Mouse (Mus musculus): ENCODE results near the gene Ranbp17. TPM values are rescaled to one million over a fixed set of nuclear protein-coding genes. Genes with fewer than 3 reads are reported as not detected.
A peak's percentile ranks its signal among the peaks of the same experiment; 100 is the strongest.

Ranbp17 gene
- total RNA-seq, 2 experiments from 2014 or later = 7.4 to 7.6 TPM

GRCm38 (mm10) chr11:33181804-33182203 lies 331.7 kb downstream of the Ranbp17 start:
- no peak for TF ChIP-seq CTCF (IDR thresholded peaks at IDR 0.05)
- no peak for DNase-seq (ENCODE audit: extremely low spot score in 1 of 2, low spot score in 2 of 2)
- Histone ChIP-seq H3K27ac (no peak overlapping the region), H3K4me3 (no peak overlapping the region)
- intact Hi-C loops (cut with DNase I) = no loop called here

GRCm38 (mm10) chr11:33180701-33181116 lies 332.8 kb downstream of the Ranbp17 start:
- DNase-seq (ENCODE audit: extremely low spot score in 1 of 2, low spot score in 2 of 2) = no peak
- intact Hi-C loops (cut with DNase I) = no loop called here
- no peak overlapping the region for H3K27ac ChIP-seq
- no peak for TF ChIP-seq CTCF (IDR thresholded peaks at IDR 0.05)
- H3K4me3 ChIP-seq = no peak overlapping the region

GRCm38 (mm10) chr11:33179802-33180201 lies 333.7 kb downstream of the Ranbp17 start:
- Histone ChIP-seq H3K27ac (no peak overlapping the region), H3K4me3 (no peak overlapping the region)
- no peak for TF ChIP-seq CTCF (IDR thresholded peaks at IDR 0.05)
- intact Hi-C loops (cut with DNase I) = loop anchor here (5.0 to 10.0 kb wide), 3 partner anchors 252 to 735 kb away; no protein-coding TSS in a partner anchor
- no peak for DNase-seq (ENCODE audit: extremely low spot score in 1 of 2, low spot score in 2 of 2)

GRCm38 (mm10) chr11:33176525-33177245 lies 336.9 kb downstream of the Ranbp17 start:
- Histone ChIP-seq H3K27ac (no peak overlapping the region), H3K4me3 (no peak overlapping the region)
- intact Hi-C loops (cut with DNase I) = loop anchor here (1.0 to 10.0 kb wide), 6 partner anchors 119 to 738 kb away; no protein-coding TSS in a partner anchor
- TF ChIP-seq CTCF (IDR thresholded peaks at IDR 0.05) = peak; percentile 87
- DNase-seq (ENCODE audit: extremely low spot score in 1 of 2, low spot score in 2 of 2) = no peak

- H3K27ac ChIP-seq = no peak overlapping the region
- DNase-seq (ENCODE audit: extremely low spot score in 1 of 2, low spot score in 2 of 2) = no peak
- intact Hi-C loops (cut with DNase I) = loop anchor here (1.0 to 10.0 kb wide), 6 partner anchors 120 to 739 kb away; no protein-coding TSS in a partner anchor
- no peak overlapping the region for H3K4me3 ChIP-seq
- no peak for TF ChIP-seq CTCF (IDR thresholded peaks at IDR 0.05)
Measured at GRCm38 (mm10) chr11:33175768-33176167, 337.8 kb downstream of the Ranbp17 start.

- H3K4me3 ChIP-seq = no peak overlapping the region
- no peak overlapping the region for H3K27ac ChIP-seq
- TF ChIP-seq CTCF (IDR thresholded peaks at IDR 0.05) = peak; percentile 73
- peak in 1 of 2 experiments; percentile 46 for DNase-seq (ENCODE audit: extremely low spot score in 1 of 2, low spot score in 2 of 2)
- intact Hi-C loops (cut with DNase I) = loop anchor here (10.0 kb wide), 1 partner anchor 744 kb away; no protein-coding TSS in a partner anchor
Measured at GRCm38 (mm10) chr11:33170489-33170888, 343.1 kb downstream of the Ranbp17 start.

GRCm38 (mm10) chr11:33162998-33163506 lies 350.5 kb downstream of the Ranbp17 start, which contains the start of gene Npm1:
Gene Npm1, minus strand, starts transcription at chr11:33163206.
- DNase-seq (ENCODE audit: extremely low spot score in 1 of 2, low spot score in 2 of 2) = peak; percentile 99 to 100
- TF ChIP-seq CTCF (IDR thresholded peaks at IDR 0.05) = no peak
- Histone ChIP-seq H3K27ac (peak within 1 kb of the TSS; percentile 91), H3K4me3 (peak within 1 kb of the TSS; percentile 78)
- intact Hi-C loops (cut with DNase I) = loop anchor here (1.0 to 5.0 kb wide), 2 partner anchors 37 to 521 kb away; partner anchors contain the start of gene Fbxw11

- Histone ChIP-seq H3K4me3 (peak overlapping the region; percentile 78), H3K27ac (peak overlapping the region; percentile 76)
- no peak for TF ChIP-seq CTCF (IDR thresholded peaks at IDR 0.05)
- intact Hi-C loops (cut with DNase I) = loop anchor here (5.0 kb wide), 1 partner anchor 520 kb away; the partner anchor contains the start of gene Fbxw11
- peak; percentile 56 to 63 for DNase-seq (ENCODE audit: extremely low spot score in 1 of 2, low spot score in 2 of 2)
Measured at GRCm38 (mm10) chr11:33162211-33162997, 351.1 kb downstream of the Ranbp17 start.

Other genes with a start within 250 kb of the Ranbp17 start
- gene Gm12117, start 237.0 kb downstream of the Ranbp17 start, total RNA-seq (2021) = under 1 TPM in 1 of 2 experiments, not detected in 1; 0.72 TPM
- not detected for gene Gabrp, start 65.2 kb upstream of the Ranbp17 start, total RNA-seq (2021)
- not detected for gene D130052B06Rik, start 85.6 kb upstream of the Ranbp17 start, total RNA-seq (2021)